Mouse (Mus musculus) activated CD4-positive, CD25-positive, alpha-beta regulatory T cell, adult 4 months (primary cell): ENCODE results near the gene Vmn2r11. TPM values are rescaled to one million over a fixed set of nuclear protein-coding genes. Genes with fewer than 3 reads are reported as not detected.
"Not testable (repeated sequence)": the region's sequence is repeated elsewhere in the genome, so short reads cannot be mapped to it uniquely, and the experiment has no call there.

Experiments used
- ATAC-seq: one replicate; pipeline ENCODE4 v1.8.0; 2017
- polyA plus RNA-seq, 2 experiments: library from polyadenylated mRNA; unstranded; fragments of 100-300 nt; shearing (Covaris generic); gene quantifications; one replicate each; pipeline ENCODE4 v1.2.1; 2017

The Vmn2r11 gene
- not detected for polyA plus RNA-seq

DNA sequence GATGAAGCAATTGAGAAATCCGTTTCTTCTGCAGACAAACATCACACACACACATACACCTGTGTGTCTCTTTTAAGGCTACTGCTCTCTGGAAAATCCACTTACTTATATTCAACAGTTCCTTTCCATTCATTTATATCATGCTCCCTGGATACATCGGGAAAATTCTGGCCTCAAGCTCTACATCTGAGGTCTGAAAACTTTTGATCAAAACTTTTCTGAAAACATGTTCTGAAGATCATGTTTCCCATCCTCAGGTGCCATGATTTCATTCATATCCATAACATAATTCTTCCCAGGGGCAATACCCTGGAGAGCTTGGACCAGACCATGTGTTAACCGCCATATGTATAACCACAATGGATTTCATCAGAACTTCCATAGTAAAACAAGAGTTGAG, at the start of gene Vmn2r11:
Vmn2r11 (minus strand) TSS at position 101 of the 400 bp plus-strand sequence.
- not testable (repeated sequence) for ATAC-seq

DNA sequence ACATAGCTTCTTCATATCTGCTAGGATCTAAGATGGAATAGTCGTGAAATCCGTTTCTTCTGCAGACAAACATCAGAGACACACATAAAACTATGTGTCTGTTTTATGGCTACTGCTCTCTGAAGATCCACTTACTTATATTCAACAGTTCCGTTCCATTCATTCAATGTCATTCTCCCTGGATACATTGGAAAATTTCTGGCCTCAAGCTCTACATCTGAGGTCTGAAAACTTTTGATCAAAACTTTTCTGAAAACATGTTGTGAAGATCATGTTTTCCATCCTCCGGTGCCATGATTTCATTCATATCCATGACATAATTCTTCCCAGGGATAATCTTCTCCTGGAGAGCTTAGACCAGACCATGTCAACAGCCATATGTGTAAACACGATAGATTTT, 38.5 kb upstream of the Vmn2r11 start, which contains the start of gene Vmn2r12:
Vmn2r12 (minus strand) TSS at position 101 of the 400 bp plus-strand sequence.
- ATAC-seq: not testable (repeated sequence)

DNA sequence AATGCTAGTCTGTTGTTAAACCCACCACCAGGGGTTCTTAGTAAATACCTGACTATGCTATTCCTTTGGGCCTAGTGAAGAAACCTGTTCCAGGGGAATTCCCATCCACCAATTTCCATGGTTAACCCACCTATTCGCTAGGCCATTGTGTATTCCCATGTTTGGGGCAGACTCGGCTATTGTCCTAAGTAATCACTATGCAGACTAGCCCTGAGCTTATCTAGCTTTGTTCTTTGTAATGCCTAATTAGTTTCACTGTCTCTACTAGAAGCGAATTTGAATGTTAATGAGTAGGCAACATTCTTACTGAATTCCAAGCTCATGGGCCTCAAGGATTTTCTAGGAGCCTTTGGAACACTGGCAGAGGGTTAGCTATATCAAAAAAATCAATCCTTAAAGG, 37.1 kb upstream of the Vmn2r11 start:
- ATAC-seq: not testable (repeated sequence)

DNA sequence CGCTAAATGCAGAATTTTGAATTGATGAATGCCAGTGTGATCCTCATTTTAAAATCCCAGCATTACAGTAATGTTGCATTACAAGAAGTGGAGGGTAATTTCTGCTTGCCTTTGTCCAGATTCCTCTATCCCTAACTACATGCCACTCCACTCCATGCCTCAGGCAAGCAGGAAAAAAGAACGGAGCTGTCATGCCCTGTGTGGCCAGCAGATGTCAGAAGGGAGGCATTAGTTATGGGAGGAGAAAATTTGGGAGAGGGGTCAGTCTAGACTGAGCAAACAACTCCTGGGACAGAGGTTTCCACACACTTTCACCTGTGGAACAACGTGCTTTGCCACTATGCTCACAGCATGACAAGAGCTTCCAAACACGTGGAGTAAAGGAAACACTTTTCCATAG, 12.6 kb upstream of the Vmn2r11 start:
- ATAC-seq: not testable (repeated sequence)

DNA sequence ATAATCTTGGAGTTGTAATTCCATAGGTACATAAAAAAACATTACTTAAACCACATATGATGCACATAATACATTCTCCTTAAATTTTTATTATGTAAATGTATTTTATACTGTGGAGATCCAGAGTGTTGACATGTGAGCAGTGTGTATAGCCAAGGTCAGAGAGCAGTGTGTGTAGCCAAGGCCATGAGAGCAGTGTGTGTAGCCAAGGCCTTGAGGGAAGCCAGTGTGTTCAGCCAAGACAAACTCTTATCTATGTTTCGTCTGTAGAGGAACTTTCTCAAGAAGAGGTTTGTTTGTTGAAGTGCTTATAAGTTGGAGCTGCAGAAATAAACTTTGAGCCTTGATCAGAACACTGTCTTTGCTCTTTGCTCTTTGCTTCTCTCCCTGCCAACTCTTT, 4.1 kb downstream of the Vmn2r11 start:
- ATAC-seq: no peak

DNA sequence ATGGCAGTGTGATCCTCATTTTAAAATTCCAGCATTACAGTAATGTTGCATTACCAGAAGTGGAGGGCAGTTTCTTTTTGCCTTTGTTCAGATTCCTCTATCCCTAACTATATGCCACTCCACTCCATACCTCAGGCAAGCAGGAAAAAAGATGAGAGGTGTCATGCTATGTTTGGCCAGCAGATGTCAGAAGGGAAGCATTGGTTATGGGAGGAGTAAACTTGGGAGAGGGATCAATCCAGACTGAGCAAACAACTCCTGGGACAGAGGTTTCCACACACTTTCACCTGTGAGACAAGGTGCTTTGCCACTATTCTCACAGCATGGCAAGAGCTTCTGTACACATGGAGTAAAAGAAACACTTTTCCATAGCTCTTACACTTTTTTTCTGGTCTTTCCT, 26.8 kb downstream of the Vmn2r11 start:
- no peak for ATAC-seq

DNA sequence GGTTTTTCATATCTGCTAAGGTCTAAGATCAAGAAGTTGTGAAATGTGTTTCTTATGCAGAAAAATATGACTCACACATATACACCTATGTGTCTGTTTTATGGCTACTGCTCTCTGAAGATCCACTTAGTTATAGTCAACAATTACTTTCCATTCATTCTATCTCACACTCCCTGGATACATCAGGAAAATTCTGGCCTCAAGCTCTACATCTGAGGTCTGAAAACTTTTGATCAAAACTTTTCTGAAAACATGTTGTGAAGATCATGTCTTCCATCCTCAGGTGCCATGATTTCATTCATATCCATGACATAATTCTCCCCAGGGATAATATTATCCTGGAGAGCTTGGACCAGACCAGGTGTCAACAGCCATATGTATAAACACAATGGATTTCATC, 52.9 kb downstream of the Vmn2r11 start, which contains the start of gene Vmn2r10:
Vmn2r10 (minus strand) TSS at position 101 of the 400 bp plus-strand sequence.
- not testable (repeated sequence) for ATAC-seq

Other genes starting within 250 kb of the Vmn2r11 start
- gene Vmn2r9, start 207.0 kb downstream of the Vmn2r11 start, polyA plus RNA-seq: under 1 TPM in 1 of 2 experiments, not detected in 1; 0.26 TPM
- not detected for gene Vmn2r10, start 53.0 kb downstream of the Vmn2r11 start, polyA plus RNA-seq
- gene Vmn2r12, start 38.4 kb upstream of the Vmn2r11 start, polyA plus RNA-seq: not detected
- not detected for gene Vmn2r13, start 132.6 kb upstream of the Vmn2r11 start, polyA plus RNA-seq
- not detected for gene Vmn2r14, start 165.1 kb upstream of the Vmn2r11 start, polyA plus RNA-seq
- not detected for gene Vmn2r15, start 238.1 kb upstream of the Vmn2r11 start, polyA plus RNA-seq